Mouse (Mus musculus) brain, embryonic 14.5 days (tissue): ENCODE data around the gene Ly75.

Source experiments
- CTCF ChIP-seq: fragments of 200-500 bp; IDR thresholded peaks from 2 replicates; pipeline ENCODE4 v1.5.1; 2012; ENCODE audit warnings: inconsistent platforms, mild to moderate bottlenecking, moderate library complexity, borderline replicate concordance; ENCODE audit not compliant: insufficient read depth, insufficient read length; ENCODE audit errors: extremely low read depth
- POLR2A ChIP-seq: fragments of 200-500 bp; IDR thresholded peaks from 2 replicates; pipeline ENCODE4 v1.6.1; 2012; ENCODE audit warnings: mild to moderate bottlenecking, inconsistent platforms, borderline replicate concordance; ENCODE audit not compliant: poor library complexity, insufficient read depth, insufficient read length, severe bottlenecking; ENCODE audit errors: extremely low read depth

DNA sequence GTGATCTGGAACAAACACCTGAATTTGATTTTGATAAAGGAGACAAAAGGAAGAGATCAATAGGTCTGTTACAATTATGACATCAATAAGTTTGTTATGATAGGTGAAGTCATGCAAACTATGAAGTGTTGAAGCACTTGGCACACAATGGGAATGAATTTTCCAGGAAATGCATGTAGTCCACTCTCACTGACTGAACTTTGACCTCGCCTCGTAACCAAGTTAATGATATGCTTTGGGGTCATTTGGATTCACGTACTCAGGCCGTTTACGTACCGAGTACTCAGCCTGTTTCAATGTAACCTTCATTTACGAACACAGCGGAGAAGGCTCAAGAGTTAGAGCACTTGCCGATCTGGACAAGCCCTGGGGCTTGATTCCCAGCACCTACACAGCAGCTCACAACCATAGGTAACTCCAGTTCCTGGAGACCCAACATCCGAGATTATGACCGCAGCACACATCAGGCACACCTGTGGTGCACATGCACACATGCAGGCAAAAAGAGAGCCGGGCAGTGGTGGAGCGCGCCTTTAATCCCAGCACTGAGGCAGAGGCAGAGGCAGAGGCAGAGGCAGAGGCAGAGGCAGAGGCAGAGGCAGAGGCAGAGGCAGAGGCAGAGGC, 113.1 kb downstream of the Ly75 start:
- TF ChIP-seq CTCF (no peak), POLR2A (no peak)
